Mouse (Mus musculus): ENCODE results near the gene Cd8b1.
A peak's percentile ranks its signal among the peaks of the same experiment; 100 is the strongest.

Cd8b1 gene

GRCm38 (mm10) chr6:71322491-71322921 is at the start of gene Cd8b1:
Cd8b1 (plus strand) TSS chr6:71322788.
- peak; percentile 88 to 94 for DNase-seq

GRCm38 (mm10) chr6:71273715-71274114 is 48.9 kb upstream of the Cd8b1 start:
- no peak for DNase-seq

- no peak for DNase-seq
These were observed 48.0 kb upstream of the Cd8b1 start for GRCm38 (mm10) chr6:71274621-71275020.

- no peak for DNase-seq
These were observed 43.2 kb upstream of the Cd8b1 start for GRCm38 (mm10) chr6:71279418-71279817.

DNA sequence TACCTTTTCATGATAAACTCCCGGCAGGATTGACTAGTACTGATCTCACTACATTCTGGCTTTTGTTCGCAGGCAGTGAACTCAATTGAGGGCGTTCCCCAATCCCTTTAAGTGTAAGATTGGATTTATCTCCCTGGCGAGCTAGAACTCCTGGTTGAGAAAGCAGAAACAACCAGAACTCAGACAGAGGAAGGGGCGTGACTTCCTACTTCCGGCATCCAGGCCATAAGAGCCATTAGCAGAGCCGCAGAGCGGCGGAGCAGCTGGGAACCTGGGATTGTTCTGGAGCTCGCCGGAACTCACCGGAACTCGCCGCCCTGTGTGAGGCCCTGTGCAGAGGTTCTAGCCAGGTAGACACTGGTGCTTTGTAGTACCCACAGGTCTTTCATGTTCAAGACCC is 29.1 kb upstream of the Cd8b1 start:
- no peak for DNase-seq

- no peak for DNase-seq
These were observed 27.3 kb upstream of the Cd8b1 start for GRCm38 (mm10) chr6:71295303-71295702.

DNA sequence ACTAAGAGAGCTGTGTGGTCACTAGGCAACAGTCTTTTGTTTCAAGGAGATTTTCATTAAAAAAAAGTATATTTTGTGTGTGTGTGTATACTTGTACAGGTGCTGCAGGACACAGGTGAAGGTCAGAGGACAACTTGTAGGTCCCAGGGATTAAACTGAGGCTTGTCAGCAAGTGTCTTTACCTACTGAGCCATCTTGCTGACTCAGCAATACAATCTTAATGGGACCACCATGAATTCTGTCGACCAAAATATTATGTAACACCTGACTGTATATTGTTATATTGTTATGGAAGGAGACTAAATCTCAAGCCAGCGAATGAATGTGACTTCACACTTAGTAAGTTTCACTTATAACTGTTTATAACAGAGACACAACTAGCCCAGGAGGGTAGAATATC is 24.5 kb upstream of the Cd8b1 start:
- DNase-seq, result no peak

GRCm38 (mm10) chr6:71298751-71299150 is 23.8 kb upstream of the Cd8b1 start:
- DNase-seq, result peak in 1 of 2 experiments; percentile 32

GRCm38 (mm10) chr6:71302097-71302731 is 20.4 kb upstream of the Cd8b1 start:
- DNase-seq, result peak; percentile 85 to 92

DNA sequence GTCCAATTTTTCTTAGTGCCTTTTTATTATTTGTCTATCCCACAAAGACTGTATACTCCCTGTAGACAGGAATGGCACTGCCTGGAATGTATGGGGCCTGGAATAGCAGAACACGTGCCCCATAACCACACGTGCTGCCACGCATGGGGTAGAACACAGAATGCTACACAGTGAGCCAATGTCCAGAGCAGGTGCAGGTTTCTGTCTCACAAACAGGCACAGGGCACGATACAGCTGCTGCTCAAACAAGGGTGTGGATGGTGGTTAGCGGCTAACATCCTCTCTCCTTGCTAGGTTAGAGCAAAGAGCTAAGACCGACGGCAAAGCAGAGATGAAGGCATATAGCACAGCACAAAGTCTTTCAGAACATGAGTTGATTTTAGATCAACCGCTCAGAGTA is 15.1 kb upstream of the Cd8b1 start:
- peak; percentile 67 to 86 for DNase-seq

DNA sequence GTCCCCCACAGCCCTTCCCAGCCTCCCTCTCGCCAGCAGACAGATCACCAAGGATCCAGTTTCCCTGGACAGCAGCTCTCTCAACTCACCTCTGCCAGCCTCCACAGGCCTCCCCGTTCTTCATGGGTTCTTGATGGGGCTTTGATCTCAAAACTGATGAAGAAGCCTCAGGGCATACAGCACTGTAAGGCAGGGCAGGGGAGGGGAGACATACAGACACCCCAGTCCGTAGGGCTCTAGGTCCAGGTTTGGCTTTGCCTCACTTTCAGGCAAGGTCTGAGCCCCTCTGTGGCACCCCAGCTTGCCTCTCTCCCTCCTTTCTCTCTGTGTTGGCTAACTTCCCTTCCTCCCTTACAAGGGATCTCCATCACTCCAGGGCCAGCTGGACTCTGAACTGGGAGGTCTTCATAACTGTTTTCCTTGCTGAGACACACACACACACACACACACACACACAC is 733 bp upstream of the Cd8b1 start, which contains the start of gene Smyd1:
Gene Smyd1 (minus strand): TSS at position 408 of the 458 bp plus-strand sequence.
- DNase-seq, result peak; percentile 23 to 51

- DNase-seq, result no peak
These were observed 2.2 kb downstream of the Cd8b1 start for GRCm38 (mm10) chr6:71324816-71325215.

GRCm38 (mm10) chr6:71329881-71330280 is 7.3 kb downstream of the Cd8b1 start:
- DNase-seq, result peak in 1 of 2 experiments; percentile 36

GRCm38 (mm10) chr6:71330486-71330885 is 7.9 kb downstream of the Cd8b1 start:
- peak in 1 of 2 experiments; percentile 52 for DNase-seq

DNA sequence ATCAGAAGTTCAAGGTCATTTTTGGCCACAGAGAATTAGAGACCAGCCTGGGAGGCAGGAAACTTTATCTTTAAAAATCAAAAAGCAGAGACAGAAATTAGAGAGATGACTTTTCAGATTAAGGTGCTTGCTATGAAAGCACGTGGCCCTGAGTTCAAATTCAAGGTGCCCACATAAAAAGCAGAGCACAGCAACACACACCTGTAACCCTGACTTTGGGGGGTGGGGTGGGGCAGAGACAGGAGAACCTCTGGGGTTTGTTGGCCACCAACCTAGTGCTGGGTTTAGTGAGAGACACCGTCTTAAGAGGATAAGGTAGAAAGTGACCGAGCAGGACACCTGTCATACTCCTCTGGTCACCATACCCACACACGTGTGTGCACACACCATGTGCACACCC is 8.9 kb downstream of the Cd8b1 start:
- peak in 1 of 2 experiments; percentile 71 for DNase-seq

DNA sequence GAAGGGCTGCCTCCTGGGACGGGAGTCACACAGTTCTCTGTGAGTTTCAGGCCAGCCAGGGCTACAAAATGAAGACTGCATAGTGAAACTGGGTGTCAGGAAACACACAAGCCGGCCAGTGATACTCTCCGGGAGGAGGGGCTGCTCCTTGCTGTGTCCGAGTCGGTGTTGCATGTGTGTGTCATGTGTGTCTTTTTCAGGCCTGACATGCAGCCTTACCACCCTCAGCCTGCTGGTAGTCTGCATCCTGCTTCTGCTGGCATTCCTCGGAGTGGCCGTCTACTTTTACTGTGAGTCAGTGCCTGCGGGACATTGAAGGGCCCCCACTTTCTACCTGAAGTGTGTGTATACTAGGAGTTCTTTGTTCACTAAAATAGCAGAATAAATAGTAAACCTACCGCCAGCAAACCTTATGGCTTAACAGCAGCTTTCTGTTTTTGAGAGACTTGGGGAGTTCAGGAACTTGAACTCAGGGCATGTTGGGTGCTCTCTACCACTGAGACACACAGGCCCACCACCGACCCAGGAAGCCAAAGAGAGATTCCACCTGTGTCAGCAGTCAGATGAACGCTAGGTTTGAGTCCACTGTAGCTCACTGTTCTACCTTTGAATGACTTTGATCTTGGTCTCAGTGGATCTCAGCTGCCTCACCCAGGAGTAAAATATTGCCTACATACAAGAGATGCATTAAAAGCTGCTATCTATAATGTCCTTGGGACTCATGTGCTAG is 9.8 kb downstream of the Cd8b1 start:
- peak in 1 of 2 experiments; percentile 65 for DNase-seq

DNA sequence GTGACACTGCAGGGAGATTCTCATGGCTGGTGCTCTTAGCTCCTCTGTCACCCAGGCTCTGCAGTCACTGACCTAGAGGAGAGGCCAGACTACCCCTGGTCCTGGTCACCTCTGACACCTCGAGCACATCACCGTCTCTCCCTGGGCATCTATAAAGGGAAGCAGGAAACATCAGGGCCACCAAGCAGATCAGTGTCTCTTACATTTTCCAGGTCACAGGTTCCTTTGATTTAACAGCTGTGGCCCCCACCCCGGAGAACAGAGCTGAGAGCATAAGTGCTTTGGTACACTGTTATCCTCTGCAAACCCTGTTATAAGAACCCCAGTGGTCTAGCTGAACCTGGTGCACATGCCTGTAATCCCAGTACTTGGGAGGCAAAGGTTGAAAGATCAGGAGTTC is 10.4 kb downstream of the Cd8b1 start:
- DNase-seq, result peak in 1 of 2 experiments; percentile 67

GRCm38 (mm10) chr6:71333578-71334273 is 11.1 kb downstream of the Cd8b1 start:
- DNase-seq, result peak; percentile 64 to 79

DNA sequence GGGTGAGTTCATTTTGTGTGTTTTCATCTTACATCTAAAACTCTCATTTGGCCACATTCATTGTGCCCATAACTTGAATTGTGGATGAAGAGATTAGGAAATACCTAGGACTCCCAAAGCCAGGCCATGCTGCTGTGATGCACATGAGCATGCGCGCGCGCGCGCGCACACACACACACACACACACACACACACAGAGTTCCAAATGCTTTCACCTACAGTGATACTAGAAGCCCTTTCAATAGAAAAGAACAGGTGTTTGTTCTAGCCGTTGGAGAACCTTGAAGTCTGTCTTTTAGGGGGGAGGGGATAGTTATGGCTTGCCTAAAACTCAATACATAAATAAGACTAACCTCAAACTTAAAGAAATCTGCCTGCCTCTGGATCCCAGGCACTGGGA is 15.1 kb downstream of the Cd8b1 start:
- peak in 1 of 2 experiments; percentile 72 for DNase-seq

- peak in 1 of 2 experiments; percentile 38 for DNase-seq
These were observed 16.4 kb downstream of the Cd8b1 start for GRCm38 (mm10) chr6:71338941-71339340.

GRCm38 (mm10) chr6:71339351-71339750 is 16.8 kb downstream of the Cd8b1 start:
- peak in 1 of 2 experiments; percentile 74 for DNase-seq

DNA sequence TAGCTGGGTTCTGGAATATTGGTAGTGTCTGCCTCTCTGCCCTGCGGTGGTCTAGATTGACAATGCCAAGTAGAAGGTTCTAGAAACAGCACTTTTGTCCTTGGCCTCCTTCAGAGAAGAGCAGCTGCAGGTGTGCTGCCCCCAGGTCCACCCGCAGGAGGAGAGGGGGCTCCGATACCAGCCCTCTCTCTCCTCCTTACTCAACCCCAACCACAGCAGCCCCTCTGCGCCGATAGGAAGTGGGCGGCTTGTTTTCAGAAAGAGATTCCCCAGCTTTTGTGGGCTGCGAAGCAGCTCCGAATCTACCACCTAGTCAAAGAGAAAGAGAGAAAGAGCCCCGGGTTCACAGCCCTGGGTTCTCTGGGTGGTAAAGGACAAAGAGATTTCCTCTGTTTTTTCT is 18.6 kb downstream of the Cd8b1 start:
- DNase-seq, result peak; percentile 83 to 93

- no peak for DNase-seq
These were observed 25.4 kb downstream of the Cd8b1 start for GRCm38 (mm10) chr6:71348006-71348405.

Data from thymus, adult 18-20 months (tissue).